Mouse (Mus musculus): ENCODE measurements around the gene Zfp638. TPM values are rescaled to one million over a fixed set of nuclear protein-coding genes. Genes with fewer than 3 reads are reported as not detected.

Zfp638 gene
- polyA plus RNA-seq (2014; fragmentation: Illumina TruSeq; extraction: RNeasy Lipid Tissue Mini Kit (QIAGEN cat#74804); ENCODE audit: low read depth, low replicate concordance) = 207 TPM

DNA sequence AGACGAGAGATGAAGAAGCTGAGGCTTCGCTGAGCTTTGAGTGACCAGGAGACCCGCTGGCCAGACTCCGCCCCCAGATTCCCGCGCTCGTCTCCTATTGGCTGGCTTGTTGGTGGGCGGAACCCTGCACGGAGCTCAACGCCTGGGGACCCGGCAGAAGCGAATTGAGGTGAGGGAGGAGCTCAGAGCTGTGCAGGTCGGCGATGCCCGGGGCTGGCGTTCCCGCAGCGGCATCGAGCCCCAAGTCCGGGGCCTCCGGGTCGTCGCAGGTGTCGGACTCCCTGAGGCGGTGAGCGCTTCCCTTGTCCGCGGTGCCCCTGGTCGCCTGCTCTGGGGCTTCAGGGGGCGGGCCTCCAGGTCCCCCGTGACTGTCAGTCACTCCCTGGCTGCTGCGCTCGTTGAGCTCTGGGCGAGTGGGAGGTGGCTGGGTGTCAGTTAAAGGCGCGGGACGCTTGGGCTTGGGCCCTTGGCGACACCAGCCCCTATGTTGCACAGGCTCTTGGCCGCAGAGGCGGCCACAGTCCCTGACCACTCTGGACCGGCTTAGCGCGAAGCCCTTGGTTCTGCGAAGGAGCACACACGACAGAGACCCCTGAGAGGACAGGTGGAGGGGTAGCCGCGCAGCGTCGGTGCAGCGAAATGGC, at the start of gene Zfp638:
TSS of gene Zfp638 (plus strand) at position 156 of the 644 bp plus-strand sequence.

GRCm38 (mm10) chr6:83831606-83832123, 35.2 kb upstream of the Zfp638 start, which contains the start of gene Paip2b:
TSS of gene Paip2b (minus strand) at chr6:83831741.

GRCm38 (mm10) chr6:84008363-84009171, 141.7 kb downstream of the Zfp638 start, which contains the start of gene Dysf:
TSS of gene Dysf (plus strand) at chr6:84008590.

Other genes starting within 250 kb of the Zfp638 start
- not detected for gene Clec4f, start 210.9 kb upstream of the Zfp638 start, polyA plus RNA-seq (2014; fragmentation: Illumina TruSeq; extraction: RNeasy Lipid Tissue Mini Kit (QIAGEN cat#74804); ENCODE audit: low read depth, low replicate concordance)
- 0.57 TPM for gene Cd207, start 189.3 kb upstream of the Zfp638 start, polyA plus RNA-seq (2014; fragmentation: Illumina TruSeq; extraction: RNeasy Lipid Tissue Mini Kit (QIAGEN cat#74804); ENCODE audit: low read depth, low replicate concordance)
- gene Vax2, start 155.8 kb upstream of the Zfp638 start, polyA plus RNA-seq (2014; fragmentation: Illumina TruSeq; extraction: RNeasy Lipid Tissue Mini Kit (QIAGEN cat#74804); ENCODE audit: low read depth, low replicate concordance) = not detected
- gene Atp6v1b1, start 124.1 kb upstream of the Zfp638 start, polyA plus RNA-seq (2014; fragmentation: Illumina TruSeq; extraction: RNeasy Lipid Tissue Mini Kit (QIAGEN cat#74804); ENCODE audit: low read depth, low replicate concordance) = not detected
- not detected for gene Ankrd53, start 104.5 kb upstream of the Zfp638 start, polyA plus RNA-seq (2014; fragmentation: Illumina TruSeq; extraction: RNeasy Lipid Tissue Mini Kit (QIAGEN cat#74804); ENCODE audit: low read depth, low replicate concordance)
- 26.3 TPM for gene Tex261, start 91.3 kb upstream of the Zfp638 start, polyA plus RNA-seq (2014; fragmentation: Illumina TruSeq; extraction: RNeasy Lipid Tissue Mini Kit (QIAGEN cat#74804); ENCODE audit: low read depth, low replicate concordance)
- 17.1 TPM for gene Nagk, start 72.1 kb upstream of the Zfp638 start, polyA plus RNA-seq (2014; fragmentation: Illumina TruSeq; extraction: RNeasy Lipid Tissue Mini Kit (QIAGEN cat#74804); ENCODE audit: low read depth, low replicate concordance)
- gene Paip2b, start 35.4 kb upstream of the Zfp638 start, polyA plus RNA-seq (2014; fragmentation: Illumina TruSeq; extraction: RNeasy Lipid Tissue Mini Kit (QIAGEN cat#74804); ENCODE audit: low read depth, low replicate concordance) = 31.4 TPM
- 0.47 TPM for gene Dysf, start 141.5 kb downstream of the Zfp638 start, polyA plus RNA-seq (2014; fragmentation: Illumina TruSeq; extraction: RNeasy Lipid Tissue Mini Kit (QIAGEN cat#74804); ENCODE audit: low read depth, low replicate concordance)

Measured in sigmoid colon, adult 10 weeks (tissue).